Mouse (Mus musculus) hindbrain, embryonic 11.5 days (tissue): ENCODE results near the gene Atp1a4. TPM values are rescaled to one million over a fixed set of nuclear protein-coding genes. Genes with fewer than 3 reads are reported as not detected.

Experiments
- ATAC-seq: fragments of 200-750 bp; cut with Nextera tagmentation; 2 replicates; pipeline ENCODE4 v1.8.0; 2017; ENCODE audit warnings: mild to moderate bottlenecking, moderate TSS enrichment, moderate library complexity; ENCODE audit not compliant: low FRiP score
- DNase-seq: peaks from one replicate; pipeline ENCODE4 v3.0.0-alpha.2; 2015; ENCODE audit warnings: low spot score
- H3K27ac ChIP-seq: fragments of 300-500 bp; sonication (generic); 2 replicates; pipeline ENCODE4 v1.5.1; 2014; ENCODE audit warnings: mild to moderate bottlenecking, low read depth, low read length
- H3K27me3 ChIP-seq: fragments of 300-500 bp; sonication (generic); 2 replicates; pipeline ENCODE4 v1.6.1; 2014; ENCODE audit warnings: mild to moderate bottlenecking, low read length, moderate library complexity, mixed read lengths; ENCODE audit not compliant: control insufficient read depth, insufficient read depth
- H3K36me3 ChIP-seq: fragments of 300-500 bp; sonication (generic); 2 replicates; pipeline ENCODE4 v1.6.1; 2014; ENCODE audit warnings: mild to moderate bottlenecking, low read length, moderate library complexity, mixed read lengths; ENCODE audit not compliant: control insufficient read depth, insufficient read depth
- H3K4me1 ChIP-seq: fragments of 300-500 bp; sonication (generic); replicated peaks from 2 replicates; pipeline ENCODE4 v1.6.1; 2014; ENCODE audit warnings: low read length, mixed read lengths; ENCODE audit not compliant: control insufficient read depth, insufficient read depth
- H3K4me2 ChIP-seq: fragments of 300-500 bp; sonication (generic); replicated peaks from 2 replicates; pipeline ENCODE4 v1.6.1; 2014; ENCODE audit warnings: mild to moderate bottlenecking, low read depth, low read length
- H3K4me3 ChIP-seq: fragments of 300-500 bp; sonication (generic); 2 replicates; pipeline ENCODE4 v1.5.1; 2014; ENCODE audit warnings: low read depth, low read length
- H3K9ac ChIP-seq: fragments of 300-500 bp; sonication (generic); 2 replicates; pipeline ENCODE4 v1.6.1; 2014; ENCODE audit warnings: low read depth, low read length
- H3K9me3 ChIP-seq: fragments of 300-500 bp; sonication (generic); 2 replicates; pipeline ENCODE4 v1.6.1; 2016; ENCODE audit warnings: low read length; ENCODE audit not compliant: control insufficient read depth
- WGBS: fragments of 180-500 bp; shearing (Covaris S2); extraction: QIAGEN DNeasy Blood & Tissue Kit; methylation state at CpG from one replicate; pipeline ENCODE4 v1.1.7; 2014; 5-methylcytosine and 5-hydroxymethylcytosine counted together
- polyA plus RNA-seq: library from polyadenylated mRNA; unstranded; fragments of >200 nt; fragmentation: Nextera tagmentation; extraction: Ambion mirVana; gene quantifications from 2 replicates; pipeline ENCODE4 v1.2.1, GENCODE M21; 2014

Gene Atp1a4
- polyA plus RNA-seq, 1 experiment from 2014 or later: not detected

- no peak overlapping the region for H3K4me3 ChIP-seq
- H3K4me1 ChIP-seq: peaks cover 27% of the 10 kb centered on the region
- 72% methylated on average over 5 of the region's 5 CpGs for WGBS
- H3K4me2 ChIP-seq: 0 out of 2 replicates have a peak overlapping the region, but pooled peaks have one; percentile 9
- no peaks in the 10 kb centered on the region for H3K9me3 ChIP-seq
- peak overlapping the region; percentile 63 for H3K27ac ChIP-seq
- ATAC-seq (no peak), DNase-seq (no peak)
- peaks cover 16% of the 10 kb centered on the region for H3K36me3 ChIP-seq
- 0 out of 2 replicates have a peak overlapping the region, but pooled peaks have one; percentile 29 for H3K9ac ChIP-seq
- H3K27me3 ChIP-seq: no peaks in the 10 kb centered on the region
Measured at GRCm38 (mm10) chr1:172200161-172200560, 58.1 kb downstream of the Atp1a4 start.

GRCm38 (mm10) chr1:172198996-172199395, 59.2 kb downstream of the Atp1a4 start:
- Histone ChIP-seq H3K4me2 (no peak overlapping the region), H3K4me1 (peaks cover 27% of the 10 kb centered on the region), H3K27me3 (no peaks in the 10 kb centered on the region), H3K9ac (no peak overlapping the region), H3K4me3 (no peak overlapping the region), H3K27ac (no peak overlapping the region), H3K9me3 (no peaks in the 10 kb centered on the region), H3K36me3 (peaks cover 16% of the 10 kb centered on the region)
- no peak for ATAC-seq
- no peak for DNase-seq
- 88% methylated on average over 4 of the region's 4 CpGs for WGBS

GRCm38 (mm10) chr1:172198316-172198715, 59.9 kb downstream of the Atp1a4 start:
- DNase-seq: no peak
- H3K9me3 ChIP-seq: no peaks in the 10 kb centered on the region
- no peak overlapping the region for H3K9ac ChIP-seq
- H3K27ac ChIP-seq: no peak overlapping the region
- no peak overlapping the region for H3K4me3 ChIP-seq
- no peak overlapping the region for H3K4me2 ChIP-seq
- 98% methylated on average over 8 of the region's 8 CpGs for WGBS
- no peaks in the 10 kb centered on the region for H3K27me3 ChIP-seq
- peaks cover 16% of the 10 kb centered on the region for H3K36me3 ChIP-seq
- H3K4me1 ChIP-seq: peaks cover 20% of the 10 kb centered on the region
- ATAC-seq: no peak

GRCm38 (mm10) chr1:172197851-172198250, 60.4 kb downstream of the Atp1a4 start:
- Histone ChIP-seq H3K9me3 (no peaks in the 10 kb centered on the region), H3K4me3 (no peak overlapping the region), H3K4me1 (peaks cover 17% of the 10 kb centered on the region), H3K27me3 (no peaks in the 10 kb centered on the region), H3K4me2 (no peak overlapping the region), H3K9ac (no peak overlapping the region), H3K36me3 (peaks cover 16% of the 10 kb centered on the region), H3K27ac (no peak overlapping the region)
- 78% methylated on average over 5 of the region's 5 CpGs for WGBS
- DNase-seq (no peak), ATAC-seq (no peak)

GRCm38 (mm10) chr1:172197146-172197545, 61.1 kb downstream of the Atp1a4 start:
- Histone ChIP-seq H3K4me2 (no peak overlapping the region), H3K4me3 (no peak overlapping the region), H3K4me1 (peaks cover 13% of the 10 kb centered on the region), H3K36me3 (peaks cover 16% of the 10 kb centered on the region), H3K27me3 (no peaks in the 10 kb centered on the region), H3K9me3 (no peaks in the 10 kb centered on the region), H3K9ac (no peak overlapping the region), H3K27ac (no peak overlapping the region)
- ATAC-seq: no peak
- no peak for DNase-seq
- WGBS: 92% methylated on average over 3 of the region's 3 CpGs

GRCm38 (mm10) chr1:172194435-172194834, 63.8 kb downstream of the Atp1a4 start:
- WGBS: 79% methylated on average over 8 of the region's 8 CpGs
- no peaks in the 10 kb centered on the region for H3K27me3 ChIP-seq
- DNase-seq: no peak
- no peak overlapping the region for H3K27ac ChIP-seq
- no peaks in the 10 kb centered on the region for H3K9me3 ChIP-seq
- H3K36me3 ChIP-seq: peaks cover 16% of the 10 kb centered on the region
- ATAC-seq: no peak
- H3K4me3 ChIP-seq: no peak overlapping the region
- H3K4me1 ChIP-seq: no peaks in the 10 kb centered on the region; the same call in 1 of the 2 replicates
- H3K9ac ChIP-seq: no peak overlapping the region
- H3K4me2 ChIP-seq: no peak overlapping the region

- Histone ChIP-seq H3K4me3 (no peak overlapping the region), H3K4me2 (no peak overlapping the region), H3K27ac (no peak overlapping the region), H3K4me1 (no peaks in the 10 kb centered on the region), H3K27me3 (no peaks in the 10 kb centered on the region), H3K9me3 (no peaks in the 10 kb centered on the region), H3K36me3 (peaks cover 7% of the 10 kb centered on the region), H3K9ac (no peak overlapping the region)
- DNase-seq: no peak
- WGBS: 95% methylated on average over 3 of the region's 3 CpGs
- ATAC-seq: no peak
Measured at GRCm38 (mm10) chr1:172192217-172192616, 66.0 kb downstream of the Atp1a4 start.

- no peak overlapping the region for H3K27ac ChIP-seq
- no peak overlapping the region for H3K4me3 ChIP-seq
- H3K9ac ChIP-seq: no peak overlapping the region
- WGBS: 94% methylated on average over 2 of the region's 2 CpGs
- no peak for ATAC-seq
- H3K4me1 ChIP-seq: no peaks in the 10 kb centered on the region
- no peak overlapping the region for H3K4me2 ChIP-seq
- H3K27me3 ChIP-seq: no peaks in the 10 kb centered on the region
- peaks cover 6% of the 10 kb centered on the region; the same call in 1 of the 2 replicates for H3K36me3 ChIP-seq
- no peaks in the 10 kb centered on the region for H3K9me3 ChIP-seq
- DNase-seq: no peak
Measured at GRCm38 (mm10) chr1:172191578-172191977, 66.6 kb downstream of the Atp1a4 start.

- Histone ChIP-seq H3K4me1 (no peaks in the 10 kb centered on the region), H3K36me3 (peaks cover 7% of the 10 kb centered on the region; the same call in 1 of the 2 replicates), H3K4me3 (no peak overlapping the region), H3K4me2 (no peak overlapping the region), H3K27me3 (no peaks in the 10 kb centered on the region), H3K27ac (no peak overlapping the region), H3K9ac (no peak overlapping the region), H3K9me3 (no peaks in the 10 kb centered on the region)
- 67% methylated on average over 4 of the region's 4 CpGs for WGBS
- ATAC-seq (peak; percentile 57; the same call in 1 of the 2 replicates), DNase-seq (peak; percentile 52)
Measured at GRCm38 (mm10) chr1:172188891-172189290, 69.3 kb downstream of the Atp1a4 start.
